Mouse (Mus musculus) neutrophil, adult 5-6 weeks (primary cell): ENCODE measurements around the gene Golga4. TPM values are rescaled to one million over a fixed set of nuclear protein-coding genes. Genes with fewer than 3 reads are reported as not detected.

Experiments used
- ATAC-seq: fragments of 151-379, 151-347 bp; 2 replicates; pipeline ENCODE4 v1.8.0; 2017; ENCODE audit warnings: mild to moderate bottlenecking, moderate TSS enrichment; ENCODE audit not compliant: insufficient number of reproducible peaks, poor library complexity, low FRiP score, severe bottlenecking; ENCODE audit errors: extremely low read depth
- total RNA-seq: library from RNA; stranded (forward); fragments of 200-1000 nt; gene quantifications from 2 replicates; pipeline ENCODE4 v1.2.3, GENCODE M21; 2017

The Golga4 gene
- total RNA-seq: 120 and 135 TPM in 2 replicates

DNA sequence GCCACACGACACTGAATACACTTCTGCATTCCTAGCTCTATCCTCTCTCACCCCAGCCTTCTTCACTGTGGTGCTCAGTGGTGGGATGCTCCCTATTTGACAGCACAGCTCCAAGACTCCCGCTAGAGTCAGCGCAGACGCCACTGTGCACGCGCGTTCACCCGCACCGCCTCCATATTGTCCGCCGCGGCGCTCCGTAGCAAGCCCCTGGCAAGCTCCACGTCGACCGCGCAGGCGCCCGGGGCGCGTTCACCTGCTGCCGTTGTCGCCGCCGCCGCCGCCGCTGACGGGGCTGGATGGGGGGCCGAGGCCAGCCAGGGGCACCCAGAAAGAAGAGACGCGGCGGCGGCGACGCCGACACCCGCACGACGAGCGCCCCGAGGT is at the start of gene Golga4:
Gene Golga4 (plus strand): TSS at position 248 of the 384 bp plus-strand sequence.
- peak; percentile 82 for ATAC-seq

DNA sequence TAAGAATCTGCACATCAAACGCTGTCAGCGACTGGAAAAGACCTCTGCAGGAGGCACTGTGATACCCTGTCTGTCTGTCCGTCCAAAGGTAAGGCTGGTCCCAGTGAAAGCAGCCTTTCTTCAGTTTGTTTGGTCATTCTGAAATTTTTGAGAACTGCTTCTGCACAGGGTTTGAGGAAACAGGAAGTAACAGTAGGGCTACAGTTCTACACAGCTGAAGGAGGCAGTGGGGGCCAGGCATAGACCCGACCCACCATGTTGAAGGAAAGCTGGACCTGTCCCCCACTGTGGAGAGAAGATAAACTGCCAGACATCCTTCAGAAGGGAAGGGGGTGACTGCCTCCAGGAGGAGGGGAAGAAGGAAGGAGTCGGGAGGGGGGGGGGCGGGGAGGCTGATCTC is 49.7 kb upstream of the Golga4 start:
- no peak for ATAC-seq

DNA sequence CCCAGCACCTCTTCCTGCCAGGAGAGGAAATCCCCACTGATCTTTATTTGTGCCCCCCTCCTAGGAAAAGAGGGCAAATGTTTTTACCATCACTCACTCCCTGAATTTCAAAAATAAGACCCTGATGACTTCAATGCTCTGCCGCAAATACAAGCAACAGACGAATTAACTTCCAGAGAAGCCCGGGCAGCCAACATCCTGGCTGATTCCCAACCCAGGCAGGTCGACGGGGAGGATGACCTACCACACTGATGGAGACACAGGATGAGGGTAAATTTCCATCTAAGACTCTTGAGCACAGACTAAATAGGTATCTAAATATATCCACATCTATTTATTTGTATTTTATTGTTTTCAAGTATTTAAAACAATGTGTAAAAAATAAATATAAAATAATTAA is 48.0 kb upstream of the Golga4 start:
- no peak for ATAC-seq

DNA sequence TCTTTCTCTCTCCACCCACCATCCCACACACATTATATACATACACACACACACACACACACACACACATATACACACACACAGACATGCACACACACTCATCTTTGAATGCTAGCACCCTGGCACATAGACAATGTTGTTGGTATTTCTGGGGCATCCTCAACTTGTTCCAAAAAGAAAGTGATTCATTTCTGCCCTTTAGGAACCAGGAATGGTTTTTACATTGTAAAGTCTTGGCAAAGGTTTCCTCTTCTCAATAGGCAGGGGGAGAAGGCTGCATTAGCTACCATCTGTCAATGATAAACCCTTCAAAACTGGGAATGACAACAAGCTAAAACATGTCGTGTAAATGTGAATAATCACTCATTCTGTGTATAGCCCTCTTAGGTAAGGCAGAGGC is 42.0 kb upstream of the Golga4 start:
- no peak for ATAC-seq

DNA sequence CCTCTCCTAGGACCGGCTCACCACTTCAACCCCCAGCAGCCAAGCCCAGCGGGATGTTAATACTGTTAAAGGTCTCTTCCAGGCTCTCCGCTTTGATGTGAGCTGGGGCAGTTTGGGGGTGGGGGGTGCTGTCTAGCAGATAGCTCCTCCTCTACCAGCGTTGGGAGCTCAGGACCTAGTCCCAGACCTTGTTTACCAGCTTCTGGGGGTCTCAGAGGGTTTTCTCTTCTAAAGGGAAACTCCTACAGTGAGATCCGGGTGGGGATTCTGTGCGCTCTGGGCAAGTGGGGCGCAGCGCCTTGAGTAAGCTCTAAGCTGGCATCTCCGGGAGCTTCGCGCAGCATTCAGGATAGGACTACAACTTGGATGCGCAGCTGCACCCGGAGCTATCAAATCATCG is 37.8 kb upstream of the Golga4 start:
- ATAC-seq: no peak

DNA sequence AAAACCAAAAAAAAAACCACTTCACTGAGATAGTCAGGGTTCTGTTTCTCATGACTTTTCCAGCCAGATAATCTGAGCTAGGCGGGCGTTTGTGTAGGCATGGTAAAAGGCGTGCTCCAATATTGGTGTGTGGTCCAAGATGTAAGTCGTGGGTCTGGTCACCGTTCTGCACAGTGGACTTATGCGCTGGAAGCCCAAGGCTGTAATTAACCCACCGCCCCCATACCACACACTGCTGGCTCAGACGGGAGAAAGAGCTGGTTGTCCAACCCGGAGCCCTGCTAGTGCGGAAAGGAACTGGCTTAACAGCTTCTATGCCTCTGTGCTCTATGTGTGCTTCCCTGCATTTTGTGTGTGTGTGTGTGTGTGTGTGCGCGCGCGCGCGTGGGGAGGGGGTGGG is 36.8 kb upstream of the Golga4 start:
- no peak for ATAC-seq

DNA sequence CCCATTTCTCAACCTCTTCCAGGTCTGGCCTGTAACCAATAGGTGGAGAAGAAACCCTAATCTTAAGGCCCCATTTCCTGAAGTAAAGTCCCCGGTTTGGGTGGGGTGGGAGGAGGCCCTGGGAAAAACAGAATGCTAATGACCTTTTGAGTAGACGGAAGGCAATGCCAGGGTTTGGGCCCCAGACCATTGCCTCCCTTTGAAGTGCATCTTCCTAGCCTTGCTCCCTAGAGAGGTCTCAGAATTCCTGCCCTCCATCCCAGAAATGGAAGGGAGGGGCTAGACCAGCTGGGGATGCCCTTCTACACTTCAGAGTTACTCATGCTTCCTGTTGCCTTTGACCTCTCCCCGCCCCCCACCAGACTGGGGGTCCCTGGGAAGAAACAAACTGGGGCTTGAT is 34.8 kb upstream of the Golga4 start:
- ATAC-seq: no peak

DNA sequence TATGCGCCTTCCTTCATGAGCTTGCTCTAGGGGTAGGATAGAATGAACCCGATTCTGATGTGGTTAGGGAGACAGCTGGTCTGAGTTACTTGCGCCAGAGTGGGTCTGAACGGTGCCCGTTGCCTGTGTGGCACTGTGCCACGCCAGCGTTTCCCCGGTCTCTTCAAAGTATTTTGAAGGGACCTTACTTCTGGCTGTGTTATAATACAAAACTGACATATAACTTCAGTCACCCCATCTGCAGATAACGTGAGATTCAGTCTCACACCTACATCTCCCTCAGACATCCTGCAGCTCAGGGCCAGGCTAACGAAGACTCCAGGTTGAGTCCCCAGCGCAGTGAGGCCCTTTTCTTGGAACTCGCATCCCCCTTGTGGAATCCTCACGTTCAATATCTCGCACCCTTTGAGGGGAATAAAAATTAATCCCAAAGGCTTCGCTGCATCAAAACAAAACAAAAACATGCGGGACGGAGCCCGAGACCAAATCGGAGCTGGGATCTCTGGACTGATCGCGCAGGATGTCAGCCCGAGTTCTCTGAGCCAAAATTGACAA is 29.8 kb upstream of the Golga4 start:
- ATAC-seq: no peak

DNA sequence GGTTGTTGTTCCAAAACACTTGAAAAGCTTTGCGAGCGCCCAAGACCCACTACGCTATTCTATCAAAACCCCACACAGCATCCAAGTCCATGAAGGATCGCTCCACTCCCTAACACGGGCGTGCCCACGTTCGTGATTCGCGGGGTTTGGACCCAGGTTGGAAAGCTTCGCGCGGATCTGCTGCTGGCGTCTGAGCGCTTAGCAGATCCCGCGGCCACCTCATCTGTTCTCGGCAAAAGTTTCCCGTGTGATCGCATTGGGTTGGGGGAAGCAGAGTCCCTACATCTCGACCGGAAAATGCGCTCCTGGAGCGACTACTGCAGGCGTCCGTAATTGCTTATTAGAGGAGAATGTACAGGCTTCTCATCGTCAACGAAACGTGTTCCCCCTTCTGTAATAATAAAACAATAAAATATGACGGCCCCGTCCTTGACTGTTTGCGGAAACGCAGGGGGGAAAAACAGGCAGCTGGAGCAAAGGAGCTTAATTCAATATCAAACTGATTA is 29.2 kb upstream of the Golga4 start:
- ATAC-seq: no peak

DNA sequence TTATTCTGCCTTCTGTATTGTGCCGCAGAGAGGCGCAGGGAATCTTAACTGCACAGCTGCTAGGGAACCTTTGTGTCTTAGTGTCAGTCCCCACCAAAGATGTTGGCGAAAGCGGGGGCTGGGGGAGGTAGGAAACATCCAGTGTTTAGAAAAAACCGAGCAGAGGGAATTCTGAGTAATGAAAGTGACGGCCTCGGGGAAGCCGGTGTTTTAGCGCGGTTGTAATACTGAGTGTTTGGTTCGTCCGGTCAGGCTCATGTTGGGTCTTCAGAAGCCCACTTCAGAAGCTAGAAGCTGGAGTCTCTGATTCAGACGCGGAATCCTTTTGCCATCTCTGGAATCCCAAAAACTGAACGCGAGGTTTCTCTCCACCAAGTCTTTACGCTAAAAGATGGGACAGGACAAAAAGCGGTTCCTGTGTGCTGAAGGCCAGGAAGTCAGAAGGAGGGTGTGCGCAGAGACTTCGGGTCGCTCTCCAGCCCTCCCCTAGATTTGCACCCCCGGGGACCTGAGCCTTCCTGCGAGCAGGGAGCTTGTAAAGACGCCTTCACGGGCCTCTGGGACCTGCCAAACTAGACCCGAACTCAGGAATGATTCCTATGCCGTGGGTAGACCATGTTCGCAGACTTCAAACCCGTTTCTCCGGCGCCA is 28.7 kb upstream of the Golga4 start:
- ATAC-seq: no peak

DNA sequence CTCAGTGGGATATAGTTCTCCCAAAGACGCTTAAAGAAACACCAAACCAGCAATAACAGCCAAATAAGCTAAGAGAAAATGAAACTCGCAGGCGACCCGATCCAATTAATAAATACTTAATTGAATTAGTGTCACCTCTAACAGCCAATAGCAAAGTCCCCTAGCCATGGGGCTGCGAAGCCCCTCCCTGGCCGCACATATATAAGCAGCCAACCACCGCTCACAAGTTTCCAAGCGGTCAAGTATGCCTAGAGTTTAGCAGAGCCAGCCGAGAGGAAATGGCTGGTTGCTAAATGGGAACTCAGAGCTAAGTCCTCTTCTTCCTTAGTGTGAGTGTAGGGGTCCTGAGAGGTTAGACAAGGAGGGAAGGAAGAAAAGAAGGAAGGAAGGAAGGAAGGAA is 28.1 kb upstream of the Golga4 start, which contains the start of gene Eomes:
Gene Eomes (plus strand): TSS at position 252 of the 400 bp plus-strand sequence.
- no peak for ATAC-seq

DNA sequence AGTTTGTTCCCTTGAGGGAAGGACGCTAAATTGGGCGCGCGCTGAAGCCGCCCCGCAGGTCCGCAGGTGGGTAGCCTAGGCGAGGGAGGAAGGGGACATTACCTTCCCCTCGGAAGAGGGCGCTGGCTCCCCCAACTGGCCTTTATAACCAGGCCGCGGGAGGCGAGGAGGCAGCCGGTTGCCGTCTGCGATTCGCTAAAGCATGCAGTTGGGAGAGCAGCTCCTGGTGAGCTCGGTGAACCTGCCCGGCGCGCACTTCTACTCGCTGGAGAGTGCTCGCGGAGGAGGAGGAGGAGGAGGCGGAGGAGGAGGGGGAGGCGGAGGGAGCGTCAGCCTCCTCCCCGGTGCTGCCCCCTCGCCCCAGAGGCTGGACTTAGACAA is 27.6 kb upstream of the Golga4 start:
- ATAC-seq: no peak

DNA sequence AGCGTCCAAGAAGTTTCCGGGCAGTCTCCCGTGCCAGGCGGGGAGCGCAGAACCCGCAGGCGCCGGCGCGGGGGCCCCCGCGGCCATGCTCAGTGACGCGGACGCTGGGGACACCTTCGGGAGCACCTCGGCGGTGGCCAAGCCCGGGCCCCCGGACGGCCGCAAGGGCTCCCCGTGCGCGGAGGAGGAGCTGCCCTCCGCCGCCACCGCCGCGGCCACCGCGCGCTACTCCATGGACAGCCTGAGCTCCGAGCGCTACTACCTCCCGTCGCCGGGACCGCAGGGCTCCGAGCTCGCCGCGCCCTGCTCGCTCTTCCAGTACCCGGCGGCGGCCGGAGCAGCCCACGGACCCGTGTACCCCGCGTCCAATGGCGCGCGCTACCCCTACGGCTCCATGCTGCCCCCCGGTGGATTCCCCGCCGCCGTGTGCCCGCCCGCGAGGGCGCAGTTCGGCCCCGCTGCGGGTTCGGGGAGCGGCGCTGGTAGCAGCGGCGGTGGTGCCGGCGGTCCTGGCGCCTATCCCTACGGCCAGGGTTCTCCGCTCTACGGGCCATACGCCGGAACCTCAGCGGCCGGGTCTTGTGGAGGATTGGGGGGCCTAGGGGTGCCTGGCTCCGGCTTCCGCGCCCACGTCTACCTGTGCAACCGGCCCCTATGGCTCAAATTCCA is 27.1 kb upstream of the Golga4 start:
- no peak for ATAC-seq

DNA sequence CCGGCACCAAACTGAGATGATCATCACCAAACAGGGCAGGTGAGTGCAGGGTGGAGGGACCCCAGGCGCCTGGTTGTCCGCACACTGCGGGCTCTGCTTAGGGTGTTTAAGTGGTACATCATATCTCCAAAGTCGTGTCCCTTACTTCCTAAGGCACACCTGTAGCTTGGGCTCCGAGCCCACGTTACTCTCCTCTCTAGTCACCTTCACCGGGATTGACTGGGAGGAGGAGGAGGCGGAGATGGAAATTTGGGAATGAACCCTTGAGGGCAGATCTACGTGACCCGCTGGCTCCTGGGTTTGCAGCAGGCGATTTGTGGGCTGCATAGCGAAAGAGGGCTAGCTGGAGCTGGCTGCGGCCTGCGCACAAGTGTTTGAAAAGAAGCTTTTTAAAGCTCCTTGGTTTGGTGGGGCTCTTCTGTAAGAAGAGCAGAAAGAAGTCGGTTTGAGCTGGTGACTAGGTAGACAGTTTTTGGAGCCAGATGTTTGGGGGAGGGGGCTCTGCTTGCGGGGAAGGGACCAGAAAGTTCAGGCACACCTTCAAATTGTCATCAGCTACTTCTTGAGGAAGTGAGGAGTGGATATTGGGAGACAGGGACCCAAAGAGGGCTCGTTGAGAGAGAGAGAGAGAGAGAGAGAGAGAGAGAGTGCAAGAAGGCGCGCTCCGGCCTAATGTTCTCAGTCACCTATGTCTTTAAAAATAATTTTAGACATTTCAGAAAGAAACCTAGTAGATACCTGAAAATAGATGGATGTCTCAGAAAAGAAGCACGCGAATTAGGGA is 26.4 kb upstream of the Golga4 start:
- no peak for ATAC-seq

DNA sequence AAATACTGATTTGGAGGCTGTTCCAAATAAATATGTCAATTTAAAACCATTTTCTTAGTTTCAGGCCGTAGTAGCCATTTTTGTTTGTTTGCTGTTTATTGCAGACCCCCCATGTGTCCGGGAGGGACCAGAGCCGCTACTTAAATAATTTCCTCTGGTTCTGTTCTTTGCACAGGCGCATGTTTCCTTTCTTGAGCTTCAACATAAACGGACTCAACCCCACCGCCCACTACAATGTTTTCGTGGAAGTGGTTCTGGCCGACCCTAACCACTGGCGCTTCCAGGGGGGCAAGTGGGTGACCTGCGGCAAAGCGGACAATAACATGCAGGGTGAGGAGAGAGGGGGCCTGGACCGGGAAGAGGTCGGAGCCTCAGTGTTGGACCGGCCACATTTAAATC is 25.8 kb upstream of the Golga4 start:
- no peak for ATAC-seq

DNA sequence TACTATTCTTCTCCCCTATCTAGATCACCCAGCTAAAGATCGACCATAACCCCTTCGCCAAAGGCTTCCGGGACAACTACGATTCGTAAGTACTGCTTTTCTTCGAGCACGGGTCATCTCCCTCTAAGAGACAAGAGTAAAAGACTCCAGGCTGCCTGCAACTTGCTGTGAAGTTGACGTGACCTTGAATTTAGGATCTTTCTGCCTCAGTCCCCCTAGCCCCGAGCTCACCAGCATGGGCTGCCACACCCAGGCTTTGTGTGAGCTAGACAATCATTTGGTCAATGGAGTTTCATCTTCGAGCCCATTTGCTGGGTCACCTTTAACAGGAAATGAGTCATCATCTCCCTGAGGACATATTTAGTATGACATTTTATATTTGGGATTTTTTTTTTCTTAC is 23.9 kb upstream of the Golga4 start:
- no peak for ATAC-seq

DNA sequence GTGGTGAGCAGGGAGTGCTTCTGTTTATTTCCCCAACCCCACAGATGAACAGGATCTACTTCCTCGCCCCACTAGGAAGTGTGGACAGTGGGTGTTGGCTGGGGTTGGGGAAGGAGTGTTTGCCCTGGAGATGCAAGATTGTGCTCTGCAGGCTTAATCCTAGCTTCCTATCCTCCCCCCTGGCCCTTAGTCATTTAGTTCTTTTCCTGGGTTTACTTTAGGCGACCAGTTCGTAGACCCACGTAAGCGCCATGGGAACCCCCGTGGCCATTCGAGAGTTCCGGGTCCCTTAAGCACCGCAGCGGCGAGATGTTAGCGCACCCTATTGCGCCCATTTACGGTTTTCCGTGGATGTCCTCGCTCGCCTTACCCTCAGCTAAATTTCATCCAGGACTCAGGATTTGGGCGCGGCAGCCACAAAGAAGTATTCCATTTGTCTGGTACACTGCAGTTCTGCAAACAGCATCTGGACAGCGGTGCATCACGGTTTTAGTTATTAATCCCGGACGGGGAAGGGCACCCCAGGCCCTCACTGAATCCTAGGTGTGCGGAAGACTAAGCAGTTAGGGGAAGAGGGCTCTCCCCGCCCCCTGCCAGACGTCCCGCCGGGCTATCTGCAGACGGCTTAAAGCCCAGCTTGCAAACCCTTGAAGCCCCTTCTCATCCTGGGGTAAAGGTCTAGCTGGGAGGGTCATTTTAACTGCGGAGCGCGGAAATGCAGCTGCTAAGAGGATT is 19.5 kb upstream of the Golga4 start:
- ATAC-seq: no peak

DNA sequence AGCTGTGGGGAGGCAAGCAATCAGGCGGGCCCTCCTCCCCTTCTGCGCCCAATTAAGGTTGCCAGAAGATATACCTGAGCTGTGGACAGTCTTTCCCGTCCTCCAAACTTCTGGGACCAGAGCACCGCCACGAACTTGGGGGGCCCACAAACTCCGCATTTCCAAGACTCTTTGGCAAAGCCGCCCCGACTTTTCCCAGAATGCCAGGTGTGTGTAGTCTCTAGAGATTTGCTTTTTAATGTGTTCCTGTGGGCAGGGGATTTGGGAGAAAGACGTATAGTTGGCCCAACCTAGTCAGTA is 19.0 kb upstream of the Golga4 start:
- no peak for ATAC-seq

DNA sequence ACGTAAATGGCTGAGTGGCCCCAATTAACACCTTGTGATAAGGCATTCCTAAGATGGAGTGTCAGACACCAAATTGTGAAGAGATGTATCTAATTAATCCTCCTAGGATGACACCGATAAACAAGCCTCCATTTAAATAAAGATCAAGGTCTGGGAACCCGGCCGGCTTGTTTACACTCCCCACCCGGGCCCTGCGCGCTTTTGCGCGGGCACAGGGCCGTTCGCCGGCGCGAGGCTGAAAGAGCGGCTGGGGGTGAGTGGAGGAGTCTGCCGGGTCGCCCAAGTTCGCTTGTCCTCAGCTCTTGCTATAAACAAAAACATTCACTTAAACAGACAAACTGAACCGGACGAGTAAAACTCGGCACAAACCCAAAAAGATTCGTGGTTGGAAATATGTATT is 18.4 kb upstream of the Golga4 start:
- no peak for ATAC-seq
